Mouse (Mus musculus) neural tube, embryonic 11.5 days (tissue): ENCODE data around the gene Hspb7. TPM values are rescaled to one million over a fixed set of nuclear protein-coding genes. Genes with fewer than 3 reads are reported as not detected.

Source experiments
- polyA plus RNA-seq: library from polyadenylated mRNA; unstranded; fragments of >200 nt; fragmentation: Nextera tagmentation; extraction: Ambion mirVana; gene quantifications from 2 replicates; pipeline ENCODE4 v1.2.1, GENCODE M21; 2014

The Hspb7 gene
- polyA plus RNA-seq, 1 experiment from 2014 or later: not detected

Other genes with a start within 250 kb of the Hspb7 start
- 5.4 and 6.5 TPM in 2 replicates for gene Rsg1, start 206.8 kb upstream of the Hspb7 start, polyA plus RNA-seq
- 1.2 and 2.3 TPM in 2 replicates for gene Arhgef19, start 181.3 kb upstream of the Hspb7 start, polyA plus RNA-seq
- gene Epha2, start 119.5 kb upstream of the Hspb7 start, polyA plus RNA-seq: 1.6 and 2.5 TPM in 2 replicates
- 0.34 and 0.85 TPM in 2 replicates for gene Fam131c, start 52.6 kb upstream of the Hspb7 start, polyA plus RNA-seq
- 0.09 TPM in 1 of 2 replicates, not detected in the other for gene Clcnka, start 22.1 kb upstream of the Hspb7 start, polyA plus RNA-seq
- gene Clcnkb, start 4.8 kb upstream of the Hspb7 start, polyA plus RNA-seq: not detected in 2 replicates
- not detected in 2 replicates for gene Srarp, start 15.3 kb downstream of the Hspb7 start, polyA plus RNA-seq
- gene Zbtb17, start 23.9 kb downstream of the Hspb7 start, polyA plus RNA-seq: 46.5 and 48.0 TPM in 2 replicates
- 13.9 and 16.2 TPM in 2 replicates for gene Spen, start 117.8 kb downstream of the Hspb7 start, polyA plus RNA-seq
- gene Fblim1, start 185.3 kb downstream of the Hspb7 start, polyA plus RNA-seq: 31.5 and 34.9 TPM in 2 replicates
- gene Tmem82, start 197.9 kb downstream of the Hspb7 start, polyA plus RNA-seq: 0.50 and 0.61 TPM in 2 replicates
- not detected in 2 replicates for gene Slc25a34, start 203.0 kb downstream of the Hspb7 start, polyA plus RNA-seq
- 3.4 and 3.6 TPM in 2 replicates for gene Plekhm2, start 244.1 kb downstream of the Hspb7 start, polyA plus RNA-seq